Mouse (Mus musculus) forebrain, embryonic 15.5 days (tissue): ENCODE results near the gene Ninl. TPM values are rescaled to one million over a fixed set of nuclear protein-coding genes. Genes with fewer than 3 reads are reported as not detected.

Experiments
- ATAC-seq: fragments of 200-750 bp; cut with Nextera tagmentation; replicated peaks from 2 replicates; pipeline ENCODE4 v1.8.0; 2017; ENCODE audit warnings: mild to moderate bottlenecking, moderate TSS enrichment, moderate library complexity
- H3K27ac ChIP-seq: fragments of 300-500 bp; sonication (generic); replicated peaks from 2 replicates; pipeline ENCODE4 v1.5.1; 2015; ENCODE audit warnings: mild to moderate bottlenecking, inconsistent platforms
- H3K27me3 ChIP-seq: fragments of 300-500 bp; sonication (generic); 2 replicates; pipeline ENCODE4 v1.6.1; 2015; ENCODE audit warnings: inconsistent platforms
- H3K36me3 ChIP-seq: fragments of 300-500 bp; sonication (generic); 2 replicates; pipeline ENCODE4 v1.6.1; 2015; ENCODE audit warnings: mild to moderate bottlenecking, inconsistent platforms
- H3K4me1 ChIP-seq: fragments of 300-500 bp; sonication (generic); 2 replicates; pipeline ENCODE4 v1.6.1; 2015; ENCODE audit warnings: inconsistent platforms
- H3K4me2 ChIP-seq: fragments of 300-500 bp; sonication (generic); replicated peaks from 2 replicates; pipeline ENCODE4 v1.6.1; 2015; ENCODE audit warnings: mild to moderate bottlenecking, inconsistent platforms
- H3K4me3 ChIP-seq: fragments of 300-500 bp; sonication (generic); 2 replicates; pipeline ENCODE4 v1.5.1; 2015; ENCODE audit warnings: mild to moderate bottlenecking, inconsistent platforms
- H3K9ac ChIP-seq: fragments of 300-500 bp; sonication (generic); replicated peaks from 2 replicates; pipeline ENCODE4 v1.6.1; 2015; ENCODE audit warnings: mild to moderate bottlenecking, inconsistent platforms
- H3K9me3 ChIP-seq: fragments of 300-500 bp; sonication (generic); 2 replicates; pipeline ENCODE4 v1.6.1; 2016; ENCODE audit warnings: inconsistent platforms
- WGBS: fragments of 180-500 bp; shearing (Covaris S2); methylation state at CpG from one replicate; pipeline ENCODE4 v1.1.7; 2015; ENCODE audit warnings: mixed read lengths; 5-methylcytosine and 5-hydroxymethylcytosine counted together
- polyA plus RNA-seq: library from polyadenylated mRNA; unstranded; fragments of >200 nt; fragmentation: Nextera tagmentation; extraction: Ambion mirVana; gene quantifications from 2 replicates; pipeline ENCODE4 v1.2.1, GENCODE M21; 2015

The Ninl gene
- polyA plus RNA-seq, 1 experiment from 2014 or later: 11.4 TPM

- Histone ChIP-seq H3K4me1 (no peaks in the 10 kb centered on the region), H3K9me3 (no peaks in the 10 kb centered on the region), H3K9ac (no peak overlapping the region), H3K36me3 (no peaks in the 10 kb centered on the region), H3K27ac (no peak overlapping the region), H3K4me2 (no peak overlapping the region), H3K4me3 (no peak overlapping the region), H3K27me3 (no peaks in the 10 kb centered on the region)
- 88% methylated on average over 4 of the region's 4 CpGs for WGBS
- ATAC-seq: no peak
Measured at GRCm38 (mm10) chr2:150995324-150995723, 43.9 kb downstream of the Ninl start.

GRCm38 (mm10) chr2:150991050-150991449, 48.1 kb downstream of the Ninl start:
- H3K4me1 ChIP-seq: no peaks in the 10 kb centered on the region
- H3K27me3 ChIP-seq: no peaks in the 10 kb centered on the region
- H3K9me3 ChIP-seq: no peaks in the 10 kb centered on the region
- no peak for ATAC-seq
- H3K4me3 ChIP-seq: no peak overlapping the region
- H3K36me3 ChIP-seq: no peaks in the 10 kb centered on the region
- H3K27ac ChIP-seq: no peak overlapping the region
- H3K4me2 ChIP-seq: no peak overlapping the region
- 90% methylated on average over 4 of the region's 4 CpGs for WGBS
- no peak overlapping the region for H3K9ac ChIP-seq

- no peak overlapping the region for H3K9ac ChIP-seq
- H3K4me3 ChIP-seq: no peak overlapping the region
- no peaks in the 10 kb centered on the region for H3K36me3 ChIP-seq
- no peaks in the 10 kb centered on the region for H3K4me1 ChIP-seq
- 73% methylated on average over 2 of the region's 2 CpGs for WGBS
- H3K27me3 ChIP-seq: no peaks in the 10 kb centered on the region
- H3K4me2 ChIP-seq: no peak overlapping the region
- ATAC-seq: no peak
- no peaks in the 10 kb centered on the region for H3K9me3 ChIP-seq
- H3K27ac ChIP-seq: no peak overlapping the region
Measured at GRCm38 (mm10) chr2:150990506-150990905, 48.7 kb downstream of the Ninl start.

- Histone ChIP-seq H3K4me2 (no peak overlapping the region), H3K9ac (no peak overlapping the region), H3K4me3 (no peak overlapping the region), H3K27ac (no peak overlapping the region), H3K4me1 (no peaks in the 10 kb centered on the region), H3K9me3 (no peaks in the 10 kb centered on the region), H3K27me3 (no peaks in the 10 kb centered on the region), H3K36me3 (no peaks in the 10 kb centered on the region)
- ATAC-seq: no peak
- 98% methylated on average over 2 of the region's 2 CpGs for WGBS
Measured at GRCm38 (mm10) chr2:150985359-150985758, 53.8 kb downstream of the Ninl start.

GRCm38 (mm10) chr2:150982051-150982450, 57.1 kb downstream of the Ninl start:
- Histone ChIP-seq H3K27ac (no peak overlapping the region), H3K9me3 (no peaks in the 10 kb centered on the region), H3K4me2 (no peak overlapping the region), H3K36me3 (no peaks in the 10 kb centered on the region), H3K27me3 (no peaks in the 10 kb centered on the region), H3K9ac (no peak overlapping the region), H3K4me1 (no peaks in the 10 kb centered on the region), H3K4me3 (no peak overlapping the region)
- ATAC-seq: no peak

GRCm38 (mm10) chr2:150981524-150981923, 57.7 kb downstream of the Ninl start:
- 92% methylated on average over 7 of the region's 7 CpGs for WGBS
- H3K36me3 ChIP-seq: no peaks in the 10 kb centered on the region
- no peak overlapping the region for H3K27ac ChIP-seq
- no peak overlapping the region for H3K9ac ChIP-seq
- no peak for ATAC-seq
- no peak overlapping the region for H3K4me3 ChIP-seq
- no peaks in the 10 kb centered on the region for H3K27me3 ChIP-seq
- no peaks in the 10 kb centered on the region for H3K9me3 ChIP-seq
- no peaks in the 10 kb centered on the region for H3K4me1 ChIP-seq
- H3K4me2 ChIP-seq: no peak overlapping the region

- Histone ChIP-seq H3K9ac (no peak overlapping the region), H3K4me1 (no peaks in the 10 kb centered on the region), H3K4me2 (no peak overlapping the region), H3K27me3 (no peaks in the 10 kb centered on the region), H3K27ac (no peak overlapping the region), H3K4me3 (no peak overlapping the region), H3K9me3 (no peaks in the 10 kb centered on the region), H3K36me3 (0 out of 2 replicates have a peak, but pooled peaks cover 4% of the 10 kb centered on the region)
- 88% methylated on average over 14 of the region's 14 CpGs for WGBS
- no peak for ATAC-seq
Measured at GRCm38 (mm10) chr2:150979861-150980620, 59.1 kb downstream of the Ninl start.

GRCm38 (mm10) chr2:150978791-150979190, 60.4 kb downstream of the Ninl start:
- no peak for ATAC-seq
- H3K9ac ChIP-seq: no peak overlapping the region
- H3K4me2 ChIP-seq: no peak overlapping the region
- 0 out of 2 replicates have a peak, but pooled peaks cover 4% of the 10 kb centered on the region for H3K36me3 ChIP-seq
- no peak overlapping the region for H3K27ac ChIP-seq
- H3K27me3 ChIP-seq: no peaks in the 10 kb centered on the region
- no peaks in the 10 kb centered on the region for H3K9me3 ChIP-seq
- WGBS: 94% methylated on average over 3 of the region's 3 CpGs
- H3K4me3 ChIP-seq: no peak overlapping the region
- H3K4me1 ChIP-seq: no peaks in the 10 kb centered on the region

- H3K9me3 ChIP-seq: no peaks in the 10 kb centered on the region
- no peak overlapping the region for H3K4me2 ChIP-seq
- no peak overlapping the region for H3K27ac ChIP-seq
- H3K9ac ChIP-seq: no peak overlapping the region
- no peak overlapping the region for H3K4me3 ChIP-seq
- H3K36me3 ChIP-seq: 0 out of 2 replicates have a peak, but pooled peaks cover 10% of the 10 kb centered on the region
- H3K4me1 ChIP-seq: no peaks in the 10 kb centered on the region
- H3K27me3 ChIP-seq: no peaks in the 10 kb centered on the region
- no peak for ATAC-seq
- WGBS: 90% methylated on average over 6 of the region's 6 CpGs
Measured at GRCm38 (mm10) chr2:150977676-150978075, 61.5 kb downstream of the Ninl start.

GRCm38 (mm10) chr2:150976871-150977270, 62.3 kb downstream of the Ninl start:
- Histone ChIP-seq H3K4me2 (no peak overlapping the region), H3K27me3 (no peaks in the 10 kb centered on the region), H3K9me3 (no peaks in the 10 kb centered on the region), H3K4me1 (no peaks in the 10 kb centered on the region), H3K36me3 (0 out of 2 replicates have a peak, but pooled peaks cover 10% of the 10 kb centered on the region), H3K4me3 (no peak overlapping the region), H3K27ac (no peak overlapping the region), H3K9ac (no peak overlapping the region)
- no peak for ATAC-seq
- 90% methylated on average over 5 of the region's 5 CpGs for WGBS

GRCm38 (mm10) chr2:150973401-150974115, 65.6 kb downstream of the Ninl start:
- no peak overlapping the region for H3K9ac ChIP-seq
- no peak overlapping the region for H3K4me3 ChIP-seq
- ATAC-seq: no peak
- peaks cover 17% of the 10 kb centered on the region; the same call in 1 of the 2 replicates for H3K36me3 ChIP-seq
- no peaks in the 10 kb centered on the region for H3K4me1 ChIP-seq
- no peaks in the 10 kb centered on the region for H3K9me3 ChIP-seq
- 94% methylated on average over 8 of the region's 8 CpGs for WGBS
- H3K27me3 ChIP-seq: no peaks in the 10 kb centered on the region
- no peak overlapping the region for H3K4me2 ChIP-seq
- H3K27ac ChIP-seq: no peak overlapping the region

GRCm38 (mm10) chr2:150972681-150973080, 66.5 kb downstream of the Ninl start:
- H3K9me3 ChIP-seq: no peaks in the 10 kb centered on the region
- 84% methylated on average over 3 of the region's 3 CpGs for WGBS
- H3K36me3 ChIP-seq: peaks cover 23% of the 10 kb centered on the region; the same call in 1 of the 2 replicates
- no peak for ATAC-seq
- H3K27ac ChIP-seq: no peak overlapping the region
- H3K27me3 ChIP-seq: no peaks in the 10 kb centered on the region
- H3K9ac ChIP-seq: no peak overlapping the region
- no peaks in the 10 kb centered on the region for H3K4me1 ChIP-seq
- no peak overlapping the region for H3K4me2 ChIP-seq
- no peak overlapping the region for H3K4me3 ChIP-seq
